Mouse (Mus musculus): Measurements from ENCODE around the gene Kcnh4. TPM values are rescaled to one million over a fixed set of nuclear protein-coding genes. Genes with fewer than 3 reads are reported as not detected.

Kcnh4 gene
- total RNA-seq, 1 experiment from 2014 or later, result not detected

DNA sequence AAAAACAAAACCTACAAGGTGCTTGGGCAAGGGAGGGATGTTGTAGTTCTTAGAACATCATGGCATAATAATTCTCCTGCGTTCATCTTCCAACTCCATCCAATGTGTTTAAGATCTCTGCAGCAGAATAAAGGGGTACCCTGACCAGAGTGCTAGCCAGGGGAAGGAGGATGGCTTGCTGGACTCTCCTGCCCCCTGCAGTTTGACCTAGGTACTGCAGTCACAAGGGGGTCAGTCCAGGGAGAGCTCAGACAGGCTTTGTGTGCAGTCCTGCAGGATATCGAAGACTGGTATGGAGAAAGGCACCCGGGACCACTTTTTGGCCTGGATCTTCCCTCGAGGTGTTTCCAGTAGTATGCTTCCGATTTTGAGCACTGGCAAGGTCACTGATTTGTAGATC, 64.8 kb downstream of the Kcnh4 start:
- ATAC-seq (replicated peaks; ENCODE audit: insufficient number of reproducible peaks, low FRiP score, low TSS enrichment, poor library complexity, severe bottlenecking), result peak; percentile 77

DNA sequence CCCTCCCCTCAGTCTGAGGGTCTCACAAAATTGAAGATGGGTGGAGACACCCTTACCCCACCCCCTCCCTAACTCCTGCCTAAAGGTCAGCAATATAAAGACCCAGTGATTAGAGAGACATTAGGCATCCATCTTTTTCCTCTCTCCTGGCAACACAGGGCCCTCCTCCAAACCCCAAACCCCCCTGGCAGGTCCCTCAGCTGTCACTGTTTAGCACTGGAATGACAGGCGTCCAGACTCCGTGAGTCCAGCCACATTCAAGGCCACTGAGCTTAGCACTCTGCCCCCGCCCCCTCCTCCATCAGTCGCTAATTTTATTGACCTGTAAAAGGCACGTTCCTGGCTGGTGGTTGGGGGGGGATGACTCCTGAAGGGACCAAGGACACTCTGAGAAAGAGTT, 66.6 kb downstream of the Kcnh4 start:
- no peak for ATAC-seq (replicated peaks; ENCODE audit: insufficient number of reproducible peaks, low FRiP score, low TSS enrichment, poor library complexity, severe bottlenecking)

DNA sequence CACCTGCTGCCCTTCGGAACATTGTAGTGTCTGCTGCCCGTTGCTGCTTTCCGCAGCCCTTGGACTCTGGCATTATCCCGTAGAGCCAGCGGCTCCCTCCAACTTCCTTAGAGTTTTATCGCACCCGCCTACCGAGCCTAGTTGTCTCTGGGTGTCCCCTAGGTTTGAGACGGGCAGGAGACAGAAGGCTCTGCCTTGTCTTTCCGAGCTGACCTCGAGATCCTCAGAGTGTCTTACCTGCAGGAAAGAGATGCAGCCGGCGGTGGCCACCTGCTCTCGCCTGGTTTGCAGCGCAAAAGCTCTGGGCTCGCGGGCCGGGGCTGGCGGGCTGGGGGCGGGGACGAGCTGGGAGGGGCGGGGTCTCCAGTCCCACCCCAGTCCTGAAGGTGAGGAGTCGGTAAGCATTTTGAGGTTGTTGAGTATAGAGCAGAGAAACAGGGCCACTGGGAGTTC, 67.6 kb downstream of the Kcnh4 start, which contains the start of gene Zfp385c:
Zfp385c (minus strand) TSS at position 292 of the 453 bp plus-strand sequence.
- ATAC-seq (replicated peaks; ENCODE audit: insufficient number of reproducible peaks, low FRiP score, low TSS enrichment, poor library complexity, severe bottlenecking), result no peak

DNA sequence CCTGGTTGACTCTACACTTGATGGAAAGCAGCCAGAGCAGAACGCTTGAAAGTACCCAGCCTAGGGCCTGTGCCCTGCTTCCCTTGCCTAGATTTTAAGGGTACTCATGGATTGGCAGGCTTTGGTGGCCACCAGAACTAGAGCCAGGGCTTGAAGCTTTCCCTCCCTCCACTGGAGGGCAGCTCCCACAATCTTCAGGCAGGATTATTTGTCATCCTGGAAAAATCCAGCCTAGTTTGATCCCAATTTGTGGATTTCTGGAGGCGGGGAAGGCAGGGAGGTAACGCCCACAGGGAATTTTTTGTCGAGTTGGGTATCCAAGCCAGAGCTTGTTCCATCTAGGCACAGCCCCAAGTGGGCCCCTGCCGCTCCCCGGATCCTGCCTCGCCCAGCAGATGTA, 69.4 kb downstream of the Kcnh4 start:
- no peak for ATAC-seq (replicated peaks; ENCODE audit: insufficient number of reproducible peaks, low FRiP score, low TSS enrichment, poor library complexity, severe bottlenecking)

Other genes with a start within 250 kb of the Kcnh4 start
- 104 to 134 TPM (median 105 TPM) in 3 replicates for gene Acly, start 231.9 kb downstream of the Kcnh4 start, total RNA-seq (2017)
- 4.4 TPM in 1 of 3 replicates, not detected in the others for gene Ttc25, start 214.3 kb downstream of the Kcnh4 start, total RNA-seq (2017)
- gene Cnp, start 185.0 kb downstream of the Kcnh4 start, total RNA-seq (2017), result 22.6 to 33.8 TPM (median 25.9 TPM) in 3 replicates
- 49.6 to 69.8 TPM (median 54.5 TPM) in 3 replicates for gene Nkiras2, start 140.7 kb downstream of the Kcnh4 start, total RNA-seq (2017)
- gene Dnajc7, start 139.8 kb downstream of the Kcnh4 start, total RNA-seq (2017), result 239 to 305 TPM (median 293 TPM) in 3 replicates
- 0.32 to 0.76 TPM (median 0.49 TPM) in 3 replicates for gene Zfp385c, start 67.5 kb downstream of the Kcnh4 start, total RNA-seq (2017)
- gene Dhx58, start 55.7 kb downstream of the Kcnh4 start, total RNA-seq (2017), result 26.9 to 31.5 TPM (median 28.6 TPM) in 3 replicates
- 6.1 to 9.9 TPM (median 7.1 TPM) in 3 replicates for gene Kat2a, start 47.5 kb downstream of the Kcnh4 start, total RNA-seq (2017)
- gene Hspb9, start 46.1 kb downstream of the Kcnh4 start, total RNA-seq (2017), result not detected in 3 replicates
- 163 to 176 TPM (median 171 TPM) in 3 replicates for gene Rab5c, start 21.7 kb downstream of the Kcnh4 start, total RNA-seq (2017)
- not detected in 3 replicates for gene Hcrt, start 3.0 kb upstream of the Kcnh4 start, total RNA-seq (2017)
- 4.7 to 7.0 TPM (median 6.8 TPM) in 3 replicates for gene Ghdc, start 11.0 kb upstream of the Kcnh4 start, total RNA-seq (2017)
- gene Stat5b, start 90.8 kb upstream of the Kcnh4 start, total RNA-seq (2017), result 71.6 to 86.1 TPM (median 75.5 TPM) in 3 replicates
- gene Stat5a, start 99.4 kb upstream of the Kcnh4 start, total RNA-seq (2017), result 20.0 to 28.0 TPM (median 25.1 TPM) in 3 replicates
- 328 to 413 TPM (median 368 TPM) in 3 replicates for gene Stat3, start 179.6 kb upstream of the Kcnh4 start, total RNA-seq (2017)
- gene Cavin1, start 210.9 kb upstream of the Kcnh4 start, total RNA-seq (2017), result 0.32 to 2.5 TPM in 2 of 3 replicates, not detected in the other
- 26.0 to 42.7 TPM (median 37.5 TPM) in 3 replicates for gene Atp6v0a1, start 249.5 kb upstream of the Kcnh4 start, total RNA-seq (2017)